Mouse (Mus musculus): ENCODE measurements around the gene Dydc2.

GRCm38 (mm10) chr14:41029303-41029702, 39.7 kb downstream of the Dydc2 start:
- no peak for TF ChIP-seq CTCF (conservative IDR thresholded peaks at IDR 0.05; ENCODE audit: low read length)
- TF ChIP-seq POU5F1 (IDR thresholded peaks at IDR 0.05; ENCODE audit: borderline replicate concordance, low read length): no peak
